Mouse (Mus musculus) liver, embryonic 13.5 days (tissue): ENCODE data around the gene Sirpa. TPM values are rescaled to one million over a fixed set of nuclear protein-coding genes. Genes with fewer than 3 reads are reported as not detected.

Experiments used
- ATAC-seq: fragments of 200-750 bp; cut with Nextera tagmentation; 2 replicates; pipeline ENCODE4 v1.8.0; 2017; ENCODE audit warnings: low read depth, mild to moderate bottlenecking, moderate number of reproducible peaks, moderate library complexity
- DNase-seq: peaks from one replicate; pipeline ENCODE4 v3.0.0; 2022
- H3K27ac ChIP-seq: fragments of 300-500 bp; sonication (generic); 2 replicates; pipeline ENCODE4 v1.5.1; 2015; ENCODE audit warnings: moderate library complexity, mild to moderate bottlenecking, inconsistent platforms
- H3K27me3 ChIP-seq: fragments of 300-500 bp; sonication (generic); 2 replicates; pipeline ENCODE4 v1.6.1; 2015; ENCODE audit warnings: mild to moderate bottlenecking, inconsistent platforms
- H3K36me3 ChIP-seq: fragments of 300-500 bp; sonication (generic); 2 replicates; pipeline ENCODE4 v1.6.1; 2015; ENCODE audit warnings: mild to moderate bottlenecking, inconsistent platforms
- H3K4me1 ChIP-seq: fragments of 300-500 bp; sonication (generic); replicated peaks from 2 replicates; pipeline ENCODE4 v1.6.1; 2015; ENCODE audit warnings: inconsistent platforms
- H3K4me2 ChIP-seq: fragments of 300-500 bp; sonication (generic); 2 replicates; pipeline ENCODE4 v1.6.1; 2015; ENCODE audit warnings: inconsistent platforms, mild to moderate bottlenecking, moderate library complexity
- H3K4me3 ChIP-seq: fragments of 300-500 bp; sonication (generic); replicated peaks from 2 replicates; pipeline ENCODE4 v1.5.1; 2015; ENCODE audit warnings: mild to moderate bottlenecking, inconsistent platforms
- H3K9ac ChIP-seq: fragments of 300-500 bp; sonication (generic); 2 replicates; pipeline ENCODE4 v1.6.1; 2015; ENCODE audit warnings: mild to moderate bottlenecking, inconsistent platforms
- H3K9me3 ChIP-seq: fragments of 300-500 bp; sonication (generic); replicated peaks from 2 replicates; pipeline ENCODE4 v1.6.1; 2016; ENCODE audit warnings: inconsistent platforms
- WGBS: fragments of 180-500 bp; shearing (Covaris S2); methylation state at CpG from one replicate; pipeline ENCODE4 v1.1.7; 2015; ENCODE audit not compliant: insufficient replicate concordance; 5-methylcytosine and 5-hydroxymethylcytosine counted together
- polyA plus RNA-seq: library from polyadenylated mRNA; unstranded; fragments of >200 nt; fragmentation: Nextera tagmentation; extraction: Ambion mirVana; gene quantifications from 2 replicates; pipeline ENCODE4 v1.2.1, GENCODE M21; 2015

The Sirpa gene
- polyA plus RNA-seq, 1 experiment from 2014 or later, result 18.1 TPM

DNA sequence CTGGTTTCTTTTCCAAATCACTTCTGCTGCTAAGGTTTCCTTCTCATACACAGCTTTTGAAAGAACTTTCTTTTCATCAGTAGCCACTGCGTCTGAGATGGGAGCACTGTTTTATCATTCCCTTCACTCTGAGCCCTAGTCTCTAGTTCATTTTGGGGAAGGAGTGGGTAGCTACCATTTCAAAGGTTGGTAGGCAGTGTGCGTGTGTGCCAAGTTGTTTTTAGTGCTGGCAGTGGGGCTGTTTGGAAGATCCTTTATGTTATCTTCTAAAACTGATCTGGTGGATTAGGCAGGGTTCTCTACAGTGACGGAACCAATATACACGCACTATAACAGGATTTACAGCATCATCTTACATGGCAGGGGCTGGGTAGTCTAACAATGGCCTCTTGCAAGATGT lies 62.4 kb downstream of the Sirpa start:
- Histone ChIP-seq H3K4me1 (no peaks in the 10 kb centered on the region), H3K27me3 (no peaks in the 10 kb centered on the region), H3K27ac (no peak overlapping the region), H3K4me3 (no peak overlapping the region), H3K4me2 (no peak overlapping the region), H3K9ac (no peak overlapping the region), H3K36me3 (no peaks in the 10 kb centered on the region), H3K9me3 (no peaks in the 10 kb centered on the region)
- WGBS, result 76% methylated on average over 4 of the region's 4 CpGs
- DNase-seq, result no peak
- ATAC-seq, result no peak

DNA sequence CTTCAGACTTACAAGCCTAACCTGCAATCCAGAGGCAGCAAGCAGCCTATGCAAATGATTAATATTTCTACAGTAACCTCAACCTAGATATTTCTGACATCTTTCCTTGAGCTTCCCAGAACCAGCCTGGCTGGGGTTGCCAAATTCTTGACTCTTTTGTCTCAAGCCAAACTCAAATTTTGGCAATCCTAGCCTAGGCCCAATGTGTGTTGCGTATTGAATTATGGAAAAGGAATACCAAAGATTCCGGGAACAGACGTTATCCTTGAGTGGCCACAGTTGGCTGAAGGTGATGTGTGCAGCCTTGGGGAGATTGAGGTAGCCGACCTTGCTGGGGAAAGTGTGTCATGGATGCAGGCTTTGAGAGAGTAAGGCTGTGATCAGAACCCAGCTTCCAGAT lies 66.2 kb downstream of the Sirpa start:
- 69% methylated on average over 4 of the region's 4 CpGs for WGBS
- Histone ChIP-seq H3K27ac (no peak overlapping the region), H3K9ac (no peak overlapping the region), H3K4me3 (no peak overlapping the region), H3K4me1 (no peaks in the 10 kb centered on the region), H3K36me3 (no peaks in the 10 kb centered on the region), H3K27me3 (no peaks in the 10 kb centered on the region), H3K9me3 (no peaks in the 10 kb centered on the region), H3K4me2 (no peak overlapping the region)
- ATAC-seq (no peak), DNase-seq (no peak)

DNA sequence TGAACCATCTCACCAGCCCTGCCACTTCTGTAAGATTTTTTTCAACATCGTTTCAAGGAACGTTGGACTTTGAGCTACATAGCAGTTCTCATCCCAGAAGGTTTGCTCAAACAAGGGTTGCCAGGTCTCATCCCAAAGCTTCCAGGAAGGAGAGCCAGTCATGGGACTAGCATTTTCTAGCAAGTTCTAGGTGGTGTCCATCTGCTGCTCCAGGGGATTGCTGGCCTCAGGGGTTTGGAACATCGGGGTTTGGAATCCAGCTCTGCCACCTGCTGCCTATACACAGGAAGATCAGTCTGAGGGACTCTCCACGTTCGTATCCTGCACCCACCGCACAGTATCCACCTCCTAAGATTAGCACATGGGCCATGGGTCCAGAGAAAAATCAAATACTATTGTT lies 67.4 kb downstream of the Sirpa start:
- Histone ChIP-seq H3K4me3 (no peak overlapping the region), H3K27ac (no peak overlapping the region), H3K9ac (no peak overlapping the region), H3K9me3 (no peaks in the 10 kb centered on the region), H3K27me3 (no peaks in the 10 kb centered on the region), H3K4me1 (no peaks in the 10 kb centered on the region), H3K36me3 (no peaks in the 10 kb centered on the region), H3K4me2 (no peak overlapping the region)
- DNase-seq (no peak), ATAC-seq (no peak)
- 51% methylated on average over 6 of the region's 6 CpGs for WGBS

DNA sequence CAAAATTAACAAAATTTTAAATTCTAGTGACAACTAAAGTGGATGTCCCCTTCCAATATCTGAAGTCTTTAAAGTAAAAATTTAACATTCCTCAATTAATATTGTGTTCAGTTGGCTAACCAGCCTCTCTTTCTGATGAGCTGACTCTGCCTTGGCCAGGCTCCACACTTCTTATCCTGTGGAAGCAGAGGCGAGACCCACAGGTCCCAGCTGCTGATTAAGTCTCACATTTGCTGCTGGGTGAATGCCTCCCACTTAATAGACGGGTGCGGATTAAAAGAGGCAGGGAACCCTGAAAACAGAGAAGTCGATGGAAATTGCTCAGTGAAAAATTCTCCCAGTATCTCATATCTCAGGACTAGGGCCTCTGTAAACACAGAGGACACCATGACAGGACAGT lies 69.8 kb downstream of the Sirpa start:
- Histone ChIP-seq H3K4me1 (no peaks in the 10 kb centered on the region), H3K27ac (no peak overlapping the region), H3K27me3 (no peaks in the 10 kb centered on the region), H3K9ac (no peak overlapping the region), H3K9me3 (no peaks in the 10 kb centered on the region), H3K4me3 (no peak overlapping the region), H3K4me2 (no peak overlapping the region), H3K36me3 (no peaks in the 10 kb centered on the region)
- WGBS, result 45% methylated on average over 4 of the region's 4 CpGs
- ATAC-seq (no peak), DNase-seq (no peak)

DNA sequence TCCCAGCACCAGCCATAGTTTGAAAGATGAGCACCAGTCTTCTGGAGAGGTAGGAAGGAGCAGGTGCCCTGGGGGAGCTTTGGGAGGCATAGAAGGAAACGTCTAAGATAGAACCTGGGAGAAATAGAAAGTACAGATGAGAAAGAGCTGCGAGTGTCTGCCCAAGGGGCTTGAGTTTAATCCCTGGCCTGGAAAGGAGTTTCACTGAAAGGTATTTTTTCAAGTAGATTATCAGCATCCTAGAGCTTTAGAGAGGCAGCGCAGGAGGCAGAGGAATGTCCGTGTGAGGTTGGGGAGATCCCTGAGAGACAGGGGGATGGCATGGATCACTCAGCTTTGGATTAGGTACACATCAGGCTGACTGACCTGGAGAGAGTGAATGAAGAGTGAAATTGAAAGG lies 79.3 kb downstream of the Sirpa start:
- H3K36me3 ChIP-seq, result no peaks in the 10 kb centered on the region
- H3K4me2 ChIP-seq, result no peak overlapping the region
- no peaks in the 10 kb centered on the region for H3K9me3 ChIP-seq
- H3K9ac ChIP-seq, result no peak overlapping the region
- 55% methylated on average over 4 of the region's 4 CpGs for WGBS
- no peak overlapping the region for H3K4me3 ChIP-seq
- DNase-seq (no peak), ATAC-seq (no peak)
- no peaks in the 10 kb centered on the region for H3K4me1 ChIP-seq
- H3K27me3 ChIP-seq, result no peaks in the 10 kb centered on the region; the same call in 1 of the 2 replicates
- no peak overlapping the region for H3K27ac ChIP-seq

DNA sequence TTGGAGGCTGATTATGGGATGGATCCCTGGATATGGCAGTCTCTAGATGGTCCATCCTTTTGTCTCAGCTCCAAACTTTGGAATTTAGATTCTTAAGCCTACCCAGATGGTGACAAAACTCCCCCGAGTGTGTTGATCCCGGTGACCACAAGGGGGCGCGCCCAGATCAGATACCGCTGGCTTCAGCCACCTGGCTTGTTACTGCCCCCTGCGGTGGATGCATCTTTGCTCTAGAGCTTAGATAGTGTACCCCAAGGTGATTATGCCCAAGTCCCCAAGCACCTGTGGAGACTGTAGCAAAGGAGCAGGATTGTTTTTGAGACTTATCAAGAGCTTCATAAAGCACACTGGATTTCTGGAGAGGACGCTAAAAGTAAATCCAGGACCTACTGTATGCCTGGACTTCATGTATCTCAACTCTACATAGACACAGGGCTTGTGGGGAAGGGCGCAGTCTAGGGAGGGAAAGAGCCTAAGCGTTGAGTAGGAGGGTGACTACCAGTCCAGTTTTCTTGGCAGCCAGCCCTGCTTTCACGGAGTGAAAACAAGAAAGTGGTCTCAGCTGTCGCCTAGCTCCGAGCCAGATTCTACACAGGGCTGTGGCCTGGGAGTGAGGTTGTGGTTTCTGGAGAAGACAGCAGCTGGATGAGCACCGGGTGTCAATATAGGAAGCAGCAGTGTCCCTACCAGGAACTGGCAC lies 82.5 kb downstream of the Sirpa start:
- 27% methylated on average over 13 of the region's 13 CpGs for WGBS
- H3K9ac ChIP-seq, result no peak overlapping the region
- no peak for ATAC-seq

DNA sequence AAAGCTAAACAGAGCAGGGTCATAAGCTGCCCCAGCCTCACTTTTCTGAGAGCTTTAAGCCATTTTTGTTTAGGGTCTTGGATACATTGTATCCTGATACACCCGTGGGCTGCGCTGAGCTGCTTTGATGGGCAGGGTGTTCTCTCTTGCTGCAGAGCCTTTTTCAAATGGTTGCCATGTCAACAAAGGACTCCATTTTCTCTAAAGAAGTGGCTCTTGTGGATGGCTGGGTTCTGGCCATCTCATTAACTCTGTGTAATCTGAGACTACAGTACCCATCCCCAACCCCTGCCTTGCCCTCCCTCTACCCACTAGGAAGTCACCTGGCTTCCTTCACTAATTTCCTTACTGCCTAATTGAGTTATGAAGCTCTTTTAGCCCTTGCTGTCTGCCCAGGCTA lies 85.0 kb downstream of the Sirpa start:
- no peak for DNase-seq
- Histone ChIP-seq H3K27ac (no peak overlapping the region), H3K9ac (no peak overlapping the region), H3K4me2 (no peak overlapping the region), H3K9me3 (no peaks in the 10 kb centered on the region), H3K36me3 (no peaks in the 10 kb centered on the region), H3K4me1 (no peaks in the 10 kb centered on the region), H3K4me3 (no peak overlapping the region), H3K27me3 (no peaks in the 10 kb centered on the region; the same call in 1 of the 2 replicates)
- 66% methylated on average over 2 of the region's 2 CpGs for WGBS
- no peak for ATAC-seq

More for the DNA sequence above, 82.5 kb downstream of the Sirpa start:
- Histone ChIP-seq H3K4me3 (no peak overlapping the region), H3K9me3 (no peaks in the 10 kb centered on the region), H3K4me2 (no peak overlapping the region), H3K27ac (no peak overlapping the region), H3K4me1 (no peaks in the 10 kb centered on the region), H3K27me3 (no peaks in the 10 kb centered on the region; the same call in 1 of the 2 replicates), H3K36me3 (no peaks in the 10 kb centered on the region)
- peak; percentile 53 for DNase-seq

DNA sequence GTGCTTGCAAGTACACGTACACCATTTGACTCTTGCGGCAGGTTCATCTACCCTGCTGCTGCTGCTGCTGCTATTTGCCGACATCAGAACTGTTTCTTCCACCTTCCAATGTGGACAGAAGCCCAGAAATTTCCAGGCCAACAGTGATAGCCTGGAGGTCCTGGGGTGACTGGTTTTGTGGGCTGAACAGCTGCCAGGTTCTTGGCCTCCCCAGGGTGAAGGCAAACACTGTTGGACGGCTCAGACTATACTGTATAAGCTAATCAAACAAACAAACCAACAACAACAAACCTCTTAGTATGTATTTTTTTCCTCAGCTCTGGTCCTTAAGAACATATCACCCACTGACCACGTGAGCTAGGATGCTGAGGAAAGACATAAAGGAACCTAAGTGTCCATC lies 86.4 kb downstream of the Sirpa start:
- Histone ChIP-seq H3K36me3 (no peaks in the 10 kb centered on the region), H3K4me2 (no peak overlapping the region), H3K9me3 (no peaks in the 10 kb centered on the region), H3K4me1 (no peaks in the 10 kb centered on the region), H3K9ac (no peak overlapping the region), H3K4me3 (no peak overlapping the region), H3K27ac (no peak overlapping the region), H3K27me3 (no peaks in the 10 kb centered on the region; the same call in 1 of the 2 replicates)
- no peak for DNase-seq
- WGBS, result 61% methylated on average over 5 of the region's 5 CpGs
- no peak for ATAC-seq

DNA sequence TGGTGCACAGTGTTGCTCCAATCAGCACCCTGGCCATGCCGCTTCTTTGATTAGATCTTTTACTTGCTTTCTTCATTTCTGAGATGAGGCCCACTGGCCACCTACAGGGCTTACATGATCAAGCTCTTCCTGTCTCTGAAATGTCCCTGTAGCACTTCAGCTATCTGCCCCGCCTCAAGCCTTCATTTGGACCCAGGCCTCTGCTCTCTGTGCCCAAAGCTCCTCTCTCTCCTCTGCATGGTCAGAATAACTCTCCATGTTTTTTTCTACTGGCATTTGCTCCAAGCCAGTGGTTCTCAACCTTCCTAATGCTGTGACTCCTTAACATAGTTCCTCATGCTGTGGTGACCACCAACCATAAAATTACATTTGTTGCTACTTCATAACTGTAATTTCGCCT lies 87.6 kb downstream of the Sirpa start:
- Histone ChIP-seq H3K4me1 (no peaks in the 10 kb centered on the region), H3K4me3 (no peak overlapping the region), H3K36me3 (no peaks in the 10 kb centered on the region), H3K9ac (no peak overlapping the region), H3K27ac (no peak overlapping the region), H3K4me2 (no peak overlapping the region), H3K27me3 (no peaks in the 10 kb centered on the region; the same call in none of the 2 replicates), H3K9me3 (no peaks in the 10 kb centered on the region)
- ATAC-seq, result no peak
- DNase-seq, result no peak
- 52% methylated on average over 3 of the region's 3 CpGs for WGBS

Other genes starting within 250 kb of the Sirpa start
- gene Il1b, start 221.7 kb upstream of the Sirpa start, polyA plus RNA-seq, result 0.16 and 0.56 TPM in 2 replicates
- gene F830045P16Rik, start 56.2 kb upstream of the Sirpa start, polyA plus RNA-seq, result 0.06 TPM in 1 of 2 replicates, not detected in the other
- gene Pdyn, start 107.0 kb downstream of the Sirpa start, polyA plus RNA-seq, result not detected in 2 replicates
- 4.0 and 4.3 TPM in 2 replicates for gene Stk35, start 207.7 kb downstream of the Sirpa start, polyA plus RNA-seq